In the genomic region with DNA sequence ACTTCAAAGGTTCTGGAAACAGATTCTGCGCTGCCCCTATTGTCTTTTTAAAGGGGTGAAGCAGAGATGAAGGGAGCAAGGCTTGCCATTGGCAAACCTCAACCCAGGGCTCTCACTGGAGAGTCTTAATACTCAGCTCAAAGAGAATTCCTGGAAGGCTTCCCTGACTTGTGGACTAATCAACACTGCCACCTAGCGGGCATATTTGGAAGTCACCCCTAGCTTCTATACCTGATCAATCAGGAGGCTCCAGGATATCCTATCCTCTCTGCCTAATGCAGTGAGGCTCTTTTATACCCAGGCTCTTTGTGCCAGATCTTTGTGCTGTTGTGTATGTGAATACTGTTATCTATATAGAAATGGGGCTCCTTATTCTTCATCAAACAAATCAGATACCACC, we compare ENCODE assay signal across 8 mouse cellular contexts. TPM values are rescaled to one million over a fixed set of nuclear protein-coding genes. Genes with fewer than 3 reads are reported as not detected.
DNase-seq lines count a peak whose midpoint lies in the region; ATAC-seq and TF ChIP-seq lines count a peak whose summit lies in the region.

No protein-coding gene starts in this region.

- H3K4me3 ChIP-seq in C2C12 (ENCODE audit: insufficient read depth, poor library complexity, severe bottlenecking): no peak overlapping the region
- no peak overlapping the region for H3K4me3 ChIP-seq in heart, adult 2 months
- H3K4me3 ChIP-seq in kidney, embryonic 15.5 days (replicated peaks): no peak overlapping the region
- H3K4me3 ChIP-seq in limb, embryonic 13.5 days: no peak overlapping the region

- TF ChIP-seq POLR2A in heart, adult 2 months (IDR thresholded peaks at IDR 0.05; ENCODE audit: insufficient read depth, low read depth, low read length): no peak

- WGBS in heart, adult 2 months: 5% methylated on average over 2 of the region's 2 CpGs
- 6% methylated on average over 2 of the region's 2 CpGs for WGBS in kidney, embryonic 15.5 days
- 3% methylated on average over 2 of the region's 2 CpGs for WGBS in limb, embryonic 13.5 days

- H3K79me3 ChIP-seq in C2C12 (ENCODE audit: low read depth): no peaks in the 10 kb centered on the region

- TF ChIP-seq CTCF in C2C12 (IDR thresholded peaks at IDR 0.05; ENCODE audit: control insufficient read depth, insufficient read depth, insufficient read length): peak; percentile 16
- TF ChIP-seq CTCF in heart, adult 2 months (IDR thresholded peaks at IDR 0.05): peak; percentile 96

- H3K4me2 ChIP-seq in kidney, embryonic 15.5 days: no peak overlapping the region
- no peak overlapping the region for H3K4me2 ChIP-seq in limb, embryonic 13.5 days (replicated peaks)

- H3K27ac ChIP-seq in heart, adult 2 months: no peak overlapping the region
- H3K27ac ChIP-seq in kidney, embryonic 15.5 days: no peak overlapping the region
- no peak overlapping the region for H3K27ac ChIP-seq in limb, embryonic 13.5 days

- TF ChIP-seq EP300 in heart, adult 2 months (IDR thresholded peaks at IDR 0.05; ENCODE audit: insufficient read depth, low read depth, low read length): no peak

- no peak overlapping the region for H3ac ChIP-seq in C2C12 (ENCODE audit: control insufficient read depth, insufficient read length, low read depth)

- intact Hi-C loops in heart, adult 2 months (cut with DNase I): loop anchor here (1.0 to 2.0 kb wide), 3 partner anchors 134 to 933 kb away; no protein-coding TSS in a partner anchor

- no peaks in the 10 kb centered on the region for H3K79me2 ChIP-seq in C2C12 (ENCODE audit: control insufficient read depth, insufficient read depth)
- no peaks in the 10 kb centered on the region for H3K79me2 ChIP-seq in heart, adult 2 months (replicated peaks; ENCODE audit: control insufficient read depth, insufficient read depth, low read length)

- no peaks in the 10 kb centered on the region for H3K9me3 ChIP-seq in kidney, embryonic 15.5 days (replicated peaks)
- no peaks in the 10 kb centered on the region for H3K9me3 ChIP-seq in limb, embryonic 13.5 days

- no peaks in the 10 kb centered on the region for H3K4me1 ChIP-seq in heart, adult 2 months (ENCODE audit: control insufficient read depth, insufficient read depth, low read length)
- H3K4me1 ChIP-seq in kidney, embryonic 15.5 days: no peaks in the 10 kb centered on the region
- H3K4me1 ChIP-seq in limb, embryonic 13.5 days: no peaks in the 10 kb centered on the region

- H3K9ac ChIP-seq in heart, adult 2 months (ENCODE audit: low read depth, low read length): no peak overlapping the region
- H3K9ac ChIP-seq in kidney, embryonic 15.5 days: no peak overlapping the region
- H3K9ac ChIP-seq in limb, embryonic 13.5 days: no peak overlapping the region

- no peaks in the 10 kb centered on the region for H3K27me3 ChIP-seq in C2C12 (ENCODE audit: control insufficient read depth, insufficient read depth, insufficient read length)
- H3K27me3 ChIP-seq in heart, adult 2 months (ENCODE audit: control insufficient read depth, insufficient read depth, low read length): no peaks in the 10 kb centered on the region
- H3K27me3 ChIP-seq in kidney, embryonic 15.5 days: no peaks in the 10 kb centered on the region
- no peaks in the 10 kb centered on the region for H3K27me3 ChIP-seq in limb, embryonic 13.5 days

- ATAC-seq in kidney, embryonic 15.5 days (replicated peaks; ENCODE audit: low FRiP score): 0 out of 2 replicates have a peak, but pooled peaks have one; percentile 52
- peak; percentile 57; the same call in 1 of the 2 replicates for ATAC-seq in limb, embryonic 13.5 days (ENCODE audit: low FRiP score, low read depth)

- peak; percentile 84 for DNase-seq in adrenal gland, postnatal 14 days
- DNase-seq in embryo, embryonic 9.5 days (ENCODE audit: extremely low spot score): peak; percentile 72
- peak; percentile 48 to 80 for DNase-seq in heart, adult 2 months
- DNase-seq in naive thymus-derived CD4-positive, alpha-beta T cell, adult 2 months (ENCODE audit: low read depth): peak; percentile 77
- peak; percentile 58 to 84 for DNase-seq in spleen, postnatal 4 days (ENCODE audit: low spot score in 2 of 2)

- H3K36me3 ChIP-seq in C2C12 (ENCODE audit: control insufficient read depth, insufficient read depth): no peaks in the 10 kb centered on the region
- H3K36me3 ChIP-seq in heart, adult 2 months (ENCODE audit: control insufficient read depth, insufficient read depth, low read length): no peaks in the 10 kb centered on the region
- H3K36me3 ChIP-seq in kidney, embryonic 15.5 days: no peaks in the 10 kb centered on the region
- H3K36me3 ChIP-seq in limb, embryonic 13.5 days: no peaks in the 10 kb centered on the region

TF ChIP-seq in C2C12, 6 proteins besides CTCF, POLR2A, EP300 and RAD21:
- TF ChIP-seq USF1 (IDR thresholded peaks at IDR 0.05; ENCODE audit: low read depth): no peak
- TF ChIP-seq MYOG (IDR thresholded peaks at IDR 0.05; ENCODE audit: control insufficient read depth, extremely low read depth, insufficient read length): no peak
- no peak for TF ChIP-seq MAX (IDR thresholded peaks at IDR 0.05)
- no peak for TF ChIP-seq FOSL1 (IDR thresholded peaks at IDR 0.05; ENCODE audit: insufficient read depth, low read length, poor library complexity, severe bottlenecking)
- TF ChIP-seq CEBPB (IDR thresholded peaks at IDR 0.05; ENCODE audit: low read depth): no peak
- no peak for TF ChIP-seq MYOD1 (IDR thresholded peaks at IDR 0.05; ENCODE audit: control insufficient read depth, insufficient read length, low read depth)

RNA-seq across cellular contexts. Expression of gene Mocs1, which starts 28.0 kb away (rescaled TPM):
- 13.7 TPM for polyA plus RNA-seq in C2C12 (2012; fragmentation: generic; extraction: Trizol)
- total RNA-seq in adrenal gland, postnatal 14 days (2021): 31.2 and 43.0 TPM in 2 replicates
- total RNA-seq in heart, adult 2 months (2021): 10 to 100 TPM; 19.2 to 20.9 TPM
- 11.7 and 13.4 TPM in 2 replicates for polyA plus RNA-seq in heart, adult 2 months (2012; rRNA removed)
- 8.4 and 8.9 TPM in 2 replicates for polyA plus RNA-seq in kidney, embryonic 15.5 days (2015; fragmentation: Nextera tagmentation; extraction: Ambion mirVana)
- 5.4 and 5.5 TPM in 2 replicates for polyA plus RNA-seq in limb, embryonic 13.5 days (2015; fragmentation: Nextera tagmentation; extraction: Ambion mirVana)
